Mouse (Mus musculus) hindbrain, embryonic 13.5 days (tissue): ENCODE results near the gene Gm49380. TPM values are rescaled to one million over a fixed set of nuclear protein-coding genes. Genes with fewer than 3 reads are reported as not detected.

Experiments used
- ATAC-seq: fragments of 200-750 bp; cut with Nextera tagmentation; 2 replicates; pipeline ENCODE4 v1.8.0; 2017; ENCODE audit warnings: moderate TSS enrichment; ENCODE audit not compliant: low FRiP score
- H3K27ac ChIP-seq: fragments of 300-500 bp; sonication (generic); 2 replicates; pipeline ENCODE4 v1.5.1; 2015; ENCODE audit warnings: inconsistent platforms, mild to moderate bottlenecking, moderate library complexity
- H3K27me3 ChIP-seq: fragments of 300-500 bp; sonication (generic); 2 replicates; pipeline ENCODE4 v1.6.1; 2015; ENCODE audit warnings: mild to moderate bottlenecking, inconsistent platforms
- H3K36me3 ChIP-seq: fragments of 300-500 bp; sonication (generic); 2 replicates; pipeline ENCODE4 v1.6.1; 2015; ENCODE audit warnings: mild to moderate bottlenecking, inconsistent platforms
- H3K4me1 ChIP-seq: fragments of 300-500 bp; sonication (generic); replicated peaks from 2 replicates; pipeline ENCODE4 v1.6.1; 2015; ENCODE audit warnings: inconsistent platforms
- H3K4me2 ChIP-seq: fragments of 300-500 bp; sonication (generic); 2 replicates; pipeline ENCODE4 v1.6.1; 2015; ENCODE audit warnings: inconsistent platforms, mild to moderate bottlenecking, moderate library complexity
- H3K4me3 ChIP-seq: fragments of 300-500 bp; sonication (generic); 2 replicates; pipeline ENCODE4 v1.5.1; 2015; ENCODE audit warnings: mild to moderate bottlenecking, inconsistent platforms
- H3K9ac ChIP-seq: fragments of 300-500 bp; sonication (generic); 2 replicates; pipeline ENCODE4 v1.6.1; 2015; ENCODE audit warnings: mild to moderate bottlenecking, inconsistent platforms
- H3K9me3 ChIP-seq: fragments of 300-500 bp; sonication (generic); 2 replicates; pipeline ENCODE4 v1.6.1; 2016; ENCODE audit warnings: inconsistent platforms
- WGBS: fragments of 180-500 bp; shearing (Covaris S2); methylation state at CpG from one replicate; pipeline ENCODE4 v1.1.7; 2015; 5-methylcytosine and 5-hydroxymethylcytosine counted together
- polyA plus RNA-seq: library from polyadenylated mRNA; unstranded; fragments of >200 nt; fragmentation: Nextera tagmentation; extraction: Ambion mirVana; gene quantifications from 2 replicates; pipeline ENCODE4 v1.2.1, GENCODE M21; 2015

The Gm49380 gene
- polyA plus RNA-seq: 0.12 and 0.49 TPM in 2 replicates

DNA sequence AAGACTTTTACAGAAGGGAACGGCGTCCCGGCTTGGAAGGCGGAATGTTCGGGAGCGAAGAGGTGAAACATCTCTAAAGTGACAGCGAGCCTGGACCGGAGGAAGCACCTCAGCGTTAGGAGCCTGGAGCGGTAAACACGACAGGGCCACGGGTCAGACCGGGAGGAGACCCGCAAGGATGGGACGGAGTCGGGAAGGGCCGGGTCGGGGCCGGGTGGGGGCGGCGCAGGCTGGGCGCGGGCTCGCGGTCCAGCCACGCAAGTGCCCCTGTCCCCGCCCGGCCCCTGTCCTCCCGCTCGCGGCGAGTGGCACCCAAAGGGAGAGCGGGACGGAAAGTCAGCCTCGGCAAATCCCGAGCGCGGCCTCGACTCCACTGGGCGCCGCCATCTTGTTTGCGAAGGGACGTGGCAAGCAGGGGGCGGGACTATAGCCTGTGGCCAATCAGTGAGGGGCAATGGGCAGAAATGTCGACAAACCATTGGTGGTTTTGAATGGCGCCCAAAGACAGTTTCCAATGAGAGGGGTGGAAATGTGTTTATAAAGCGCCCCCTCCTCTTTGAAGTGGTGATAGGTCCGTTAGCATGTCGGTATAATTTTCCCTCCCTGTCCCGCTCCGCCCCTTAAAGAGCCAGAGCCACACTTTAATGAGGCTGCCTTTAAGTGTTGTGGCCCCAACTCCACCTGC, at the start of gene Gm49380, which contains the start of gene Rnf26:
Gene Gm49380 (minus strand): TSS at position 396 of the 685 bp plus-strand sequence.
Gene Rnf26 (minus strand): TSS at position 413 of the 685 bp plus-strand sequence.
- peak within 1 kb of the TSS; percentile 64 for H3K27ac ChIP-seq
- peak within 1 kb of the TSS; percentile 62 for H3K4me2 ChIP-seq
- ATAC-seq: peak; percentile 96
- peaks cover 40% of the 10 kb centered on the region for H3K4me1 ChIP-seq
- H3K9ac ChIP-seq: peak within 1 kb of the TSS; percentile 77
- WGBS: under 1% methylated on average over 51 of the region's 51 CpGs
- no peaks in the 10 kb centered on the region for H3K9me3 ChIP-seq
- no peaks in the 10 kb centered on the region for H3K36me3 ChIP-seq
- H3K4me3 ChIP-seq: peak within 1 kb of the TSS; percentile 71
- no peaks in the 10 kb centered on the region for H3K27me3 ChIP-seq

GRCm38 (mm10) chr9:44159886-44160285, 46.6 kb upstream of the Gm49380 start:
- Histone ChIP-seq H3K4me3 (no peak overlapping the region), H3K27me3 (no peaks in the 10 kb centered on the region), H3K4me1 (no peaks in the 10 kb centered on the region), H3K27ac (no peak overlapping the region), H3K9ac (no peak overlapping the region), H3K4me2 (no peak overlapping the region), H3K36me3 (peaks cover 87% of the 10 kb centered on the region), H3K9me3 (no peaks in the 10 kb centered on the region)
- ATAC-seq: no peak
- 85% methylated on average over 3 of the region's 3 CpGs for WGBS

- H3K4me1 ChIP-seq: no peaks in the 10 kb centered on the region
- H3K4me3 ChIP-seq: no peak overlapping the region
- no peak overlapping the region for H3K27ac ChIP-seq
- no peaks in the 10 kb centered on the region for H3K27me3 ChIP-seq
- H3K9ac ChIP-seq: no peak overlapping the region
- H3K9me3 ChIP-seq: no peaks in the 10 kb centered on the region
- 70% methylated on average over 3 of the region's 3 CpGs for WGBS
- H3K36me3 ChIP-seq: peaks cover 65% of the 10 kb centered on the region
- H3K4me2 ChIP-seq: no peak overlapping the region
- ATAC-seq: no peak
Observed at GRCm38 (mm10) chr9:44147290-44147689, 34.0 kb upstream of the Gm49380 start.

GRCm38 (mm10) chr9:44144718-44145060, 31.4 kb upstream of the Gm49380 start:
- Histone ChIP-seq H3K36me3 (peaks cover 55% of the 10 kb centered on the region), H3K4me3 (no peak overlapping the region), H3K4me1 (no peaks in the 10 kb centered on the region), H3K9ac (no peak overlapping the region), H3K4me2 (no peak overlapping the region), H3K27me3 (no peaks in the 10 kb centered on the region), H3K27ac (no peak overlapping the region), H3K9me3 (no peaks in the 10 kb centered on the region)
- ATAC-seq: no peak

DNA sequence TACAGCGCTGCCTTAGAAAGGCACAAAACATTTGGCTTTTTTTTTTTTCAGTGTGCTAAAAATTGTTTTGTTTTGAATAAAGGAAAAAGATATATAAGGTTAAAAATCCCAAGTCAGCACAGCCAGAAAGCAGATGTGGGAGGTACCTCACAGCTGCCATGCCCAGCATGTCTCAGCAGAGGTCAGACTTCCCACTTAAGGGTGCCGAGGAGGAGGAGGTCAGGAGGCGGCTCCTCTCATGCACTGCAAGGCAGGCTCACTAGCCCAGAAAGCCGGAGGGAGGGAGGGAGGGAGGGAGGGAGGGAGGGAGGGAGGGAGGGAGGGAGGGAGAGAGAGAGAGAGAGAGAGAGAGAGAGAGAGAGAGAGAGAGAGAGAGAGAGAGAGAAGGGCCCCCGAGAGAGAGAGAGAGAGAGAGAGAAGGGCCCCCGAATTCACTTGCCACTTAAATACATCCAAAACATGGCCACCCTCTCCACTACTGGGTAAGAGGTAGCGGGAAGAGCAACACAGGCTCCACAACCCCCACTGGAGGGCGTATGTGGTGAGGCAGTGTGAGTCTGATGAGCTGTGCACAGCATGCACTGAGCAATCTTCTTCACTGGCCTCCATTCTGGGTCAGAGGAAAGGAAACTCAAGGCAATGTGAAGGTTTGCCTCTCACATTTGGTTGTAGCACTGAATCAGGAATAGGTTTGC, 30.9 kb upstream of the Gm49380 start:
- Histone ChIP-seq H3K36me3 (peaks cover 55% of the 10 kb centered on the region), H3K9ac (no peak overlapping the region), H3K9me3 (no peaks in the 10 kb centered on the region), H3K4me3 (no peak overlapping the region), H3K27ac (no peak overlapping the region), H3K4me1 (no peaks in the 10 kb centered on the region), H3K4me2 (no peak overlapping the region), H3K27me3 (no peaks in the 10 kb centered on the region)
- ATAC-seq: no peak
- 39% methylated on average over 6 of the region's 8 CpGs for WGBS

DNA sequence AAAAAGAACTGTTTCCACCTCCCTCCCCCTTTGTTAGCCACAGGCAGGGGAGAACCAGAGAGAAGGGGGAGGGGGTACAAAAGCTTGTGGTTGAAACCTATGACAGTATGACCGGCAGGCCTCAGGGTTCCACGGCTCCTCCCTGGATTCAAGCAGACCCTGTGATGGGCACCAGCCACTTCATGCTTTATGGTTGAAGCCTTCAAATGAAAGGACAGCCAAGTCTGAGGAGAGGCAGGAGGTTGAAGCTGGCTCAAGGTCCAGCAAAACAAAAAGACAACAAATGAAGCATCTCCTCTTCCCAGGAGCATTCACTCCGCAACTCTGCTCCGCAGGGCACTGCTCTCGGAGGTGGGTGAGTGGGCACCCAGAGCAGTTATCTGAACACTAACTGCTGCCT, 30.1 kb upstream of the Gm49380 start:
- H3K27ac ChIP-seq: peak overlapping the region; percentile 4; the same call in 1 of the 2 replicates
- no peak overlapping the region for H3K4me3 ChIP-seq
- H3K27me3 ChIP-seq: no peaks in the 10 kb centered on the region
- H3K36me3 ChIP-seq: peaks cover 49% of the 10 kb centered on the region
- no peaks in the 10 kb centered on the region for H3K9me3 ChIP-seq
- no peak overlapping the region for H3K4me2 ChIP-seq
- ATAC-seq: no peak
- 0 out of 2 replicates have a peak, but pooled peaks cover 3% of the 10 kb centered on the region for H3K4me1 ChIP-seq
- no peak overlapping the region for H3K9ac ChIP-seq
- 71% methylated on average over 5 of the region's 5 CpGs for WGBS

DNA sequence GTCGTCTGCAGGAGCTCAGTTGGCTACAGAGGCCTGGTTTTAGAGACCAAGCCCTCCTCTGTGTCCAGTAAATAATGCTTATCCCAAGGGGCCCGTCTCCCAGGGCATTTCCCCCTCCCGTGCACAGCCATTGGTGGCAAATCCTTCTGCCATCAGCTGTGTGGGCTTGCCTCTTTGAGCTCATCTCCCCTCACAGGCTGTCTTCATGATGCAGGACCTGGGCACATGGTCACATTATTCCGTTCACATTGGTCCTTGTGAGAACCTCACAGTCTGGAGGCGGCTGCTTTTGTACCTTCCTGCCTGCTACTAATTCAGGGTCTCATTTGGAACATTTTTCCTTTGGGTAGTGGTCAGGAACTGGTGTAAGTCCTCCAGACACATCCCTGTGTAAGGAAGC, 28.7 kb upstream of the Gm49380 start:
- H3K4me1 ChIP-seq: 0 out of 2 replicates have a peak, but pooled peaks cover 3% of the 10 kb centered on the region
- no peak for ATAC-seq
- H3K4me2 ChIP-seq: no peak overlapping the region
- no peak overlapping the region for H3K4me3 ChIP-seq
- H3K9ac ChIP-seq: no peak overlapping the region
- H3K9me3 ChIP-seq: no peaks in the 10 kb centered on the region
- 69% methylated on average over 5 of the region's 5 CpGs for WGBS
- peaks cover 46% of the 10 kb centered on the region for H3K36me3 ChIP-seq
- no peak overlapping the region for H3K27ac ChIP-seq
- peaks cover 2% of the 10 kb centered on the region; the same call in 1 of the 2 replicates for H3K27me3 ChIP-seq

DNA sequence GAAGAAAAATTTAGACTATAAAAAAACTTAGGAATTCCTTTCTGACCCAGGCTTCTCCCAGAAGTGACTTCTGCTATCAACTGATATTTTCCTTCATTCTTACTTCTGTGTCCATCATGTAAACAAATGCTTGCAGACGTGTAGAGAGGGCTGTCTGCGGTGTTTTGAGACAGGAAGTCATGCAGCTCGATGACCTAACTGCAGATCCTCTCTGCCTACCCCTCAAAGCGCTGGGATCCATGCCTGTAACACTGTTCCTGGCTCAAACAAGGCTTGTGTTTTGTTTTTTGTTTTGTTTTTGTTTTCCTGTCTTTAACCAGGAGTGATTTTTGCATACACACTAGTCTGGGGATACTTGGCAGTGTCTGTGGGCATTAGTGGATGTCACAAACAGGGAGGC, 24.5 kb upstream of the Gm49380 start:
- WGBS: 81% methylated on average over 4 of the region's 4 CpGs

DNA sequence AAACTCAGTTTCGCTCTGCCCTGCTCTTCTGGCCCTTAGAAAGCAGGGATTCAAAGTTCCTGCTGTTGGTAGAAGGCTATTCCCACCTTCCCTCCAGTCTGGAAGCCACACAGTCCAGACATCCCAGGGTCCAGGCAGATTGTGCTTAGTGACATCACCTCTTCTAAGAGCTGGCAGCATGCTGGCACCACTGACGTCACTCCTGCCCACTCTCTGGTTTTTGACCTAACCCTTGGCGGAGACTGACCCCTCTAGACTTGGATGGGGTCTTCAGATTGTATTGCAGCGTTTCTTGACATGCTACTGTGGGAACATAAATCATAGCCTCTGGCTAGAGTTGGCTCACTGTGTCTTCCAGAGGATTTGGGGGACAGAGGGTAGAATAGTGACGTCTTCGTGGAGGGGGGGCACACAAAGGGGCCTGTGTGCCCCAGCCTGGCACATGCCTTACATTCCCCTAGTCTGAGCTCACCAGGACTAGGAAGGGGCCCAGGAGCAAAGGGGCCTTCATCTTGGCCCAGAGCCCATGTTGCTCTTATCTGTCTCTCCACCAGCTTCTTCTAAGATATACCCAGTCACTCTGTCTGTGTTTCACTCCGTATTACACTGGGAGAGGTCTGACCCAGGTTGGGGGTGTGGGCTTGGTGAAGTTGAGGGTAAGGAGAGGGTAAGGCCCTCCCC, 22.6 kb upstream of the Gm49380 start:
- Histone ChIP-seq H3K4me1 (peaks cover 44% of the 10 kb centered on the region), H3K4me3 (peak overlapping the region; percentile 48), H3K27me3 (peaks cover 63% of the 10 kb centered on the region), H3K9ac (peak overlapping the region; percentile 74; the same call in 1 of the 2 replicates), H3K9me3 (no peaks in the 10 kb centered on the region), H3K36me3 (peaks cover 14% of the 10 kb centered on the region; the same call in 1 of the 2 replicates), H3K27ac (0 out of 2 replicates have a peak overlapping the region, but pooled peaks have one; percentile 2), H3K4me2 (peak overlapping the region; percentile 69)
- WGBS: 63% methylated on average over 7 of the region's 7 CpGs
- 0 out of 2 replicates have a peak, but pooled peaks have one; percentile 21 for ATAC-seq

More for the DNA sequence above, 24.5 kb upstream of the Gm49380 start:
- Histone ChIP-seq H3K9me3 (no peaks in the 10 kb centered on the region), H3K4me2 (no peak overlapping the region), H3K4me3 (no peak overlapping the region), H3K9ac (no peak overlapping the region), H3K4me1 (peaks cover 38% of the 10 kb centered on the region), H3K27me3 (peaks cover 43% of the 10 kb centered on the region), H3K27ac (no peak overlapping the region), H3K36me3 (peaks cover 24% of the 10 kb centered on the region)
- no peak for ATAC-seq

GRCm38 (mm10) chr9:44134851-44135730, 21.8 kb upstream of the Gm49380 start:
- Histone ChIP-seq H3K36me3 (peaks cover 8% of the 10 kb centered on the region; the same call in 1 of the 2 replicates), H3K27me3 (peaks cover 70% of the 10 kb centered on the region), H3K27ac (peak overlapping the region; percentile 32; the same call in 1 of the 2 replicates), H3K9me3 (no peaks in the 10 kb centered on the region), H3K9ac (peak overlapping the region; percentile 74), H3K4me3 (peak overlapping the region; percentile 48), H3K4me1 (peaks cover 52% of the 10 kb centered on the region), H3K4me2 (peak overlapping the region; percentile 69)
- no peak for ATAC-seq
- WGBS: 3% methylated on average over 49 of the region's 49 CpGs

DNA sequence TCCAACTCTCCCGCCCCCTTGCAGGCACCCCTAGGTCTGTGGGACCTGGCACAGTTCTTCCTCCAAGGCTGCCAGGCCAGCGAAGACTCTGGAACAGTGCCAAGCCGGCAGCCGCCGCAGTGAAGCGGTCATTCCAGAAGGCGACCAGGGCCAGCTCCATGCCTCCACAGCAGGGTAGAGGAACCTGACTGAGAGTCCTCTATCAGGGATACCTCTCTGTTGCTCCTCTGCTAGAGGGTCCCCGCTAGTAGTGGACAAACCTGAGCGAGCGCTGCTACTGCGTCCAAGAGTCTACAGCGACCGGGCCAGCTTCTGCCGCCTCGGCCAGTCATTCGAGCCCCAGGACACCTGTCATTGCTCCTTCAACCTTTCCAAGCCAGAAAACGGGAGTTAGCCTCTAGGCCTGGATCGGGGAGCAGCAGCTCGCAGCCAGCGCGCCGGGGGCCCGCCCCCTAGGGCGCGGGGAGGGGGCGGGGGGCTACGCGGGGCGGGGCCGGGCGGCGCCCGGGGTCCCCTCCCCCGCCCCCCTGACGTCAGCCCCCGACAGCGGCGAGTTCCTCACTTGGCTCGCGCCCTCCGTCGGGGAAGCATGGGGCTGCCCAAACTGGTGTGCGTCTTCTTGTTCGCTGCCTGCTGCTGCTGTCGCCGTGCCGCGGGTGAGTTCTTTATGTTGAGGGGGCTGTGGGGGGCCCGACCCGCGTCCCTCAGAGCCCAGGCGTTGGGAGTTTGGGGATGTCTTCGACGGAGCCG, 21.0 kb upstream of the Gm49380 start, which contains the start of gene Mcam:
Gene Mcam (plus strand): TSS at position 369 of the 750 bp plus-strand sequence.
- WGBS: under 1% methylated on average over 31 of the region's 55 CpGs
- no peaks in the 10 kb centered on the region for H3K9me3 ChIP-seq
- 0 out of 2 replicates have a peak, but pooled peaks have one; percentile 34 for ATAC-seq
- peak within 1 kb of the TSS; percentile 69 for H3K4me2 ChIP-seq
- peaks cover 59% of the 10 kb centered on the region for H3K4me1 ChIP-seq
- H3K27ac ChIP-seq: peak within 1 kb of the TSS; percentile 55
- peaks cover 75% of the 10 kb centered on the region for H3K27me3 ChIP-seq
- H3K36me3 ChIP-seq: 0 out of 2 replicates have a peak, but pooled peaks cover under 1% of the 10 kb centered on the region
- H3K4me3 ChIP-seq: peak within 1 kb of the TSS; percentile 48
- H3K9ac ChIP-seq: peak within 1 kb of the TSS; percentile 74
